Mouse (Mus musculus): Measurements from ENCODE around the gene Mecom. TPM values are rescaled to one million over a fixed set of nuclear protein-coding genes. Genes with fewer than 3 reads are reported as not detected.

Mecom gene
- total RNA-seq, 2 experiments from 2014 or later, result 14.7 to 41.9 TPM

- no peak for DNase-seq (ENCODE audit: low spot score in 2 of 2)
Observed at GRCm38 (mm10) chr3:30113249-30113770, 434.5 kb downstream of the Mecom start.

GRCm38 (mm10) chr3:30107945-30108670, 439.7 kb downstream of the Mecom start:
- DNase-seq (ENCODE audit: low spot score in 2 of 2), result no peak

- DNase-seq (ENCODE audit: low spot score in 2 of 2), result no peak
Observed at GRCm38 (mm10) chr3:30106481-30106880, 441.3 kb downstream of the Mecom start.

GRCm38 (mm10) chr3:30105859-30106258, 441.9 kb downstream of the Mecom start:
- no peak for DNase-seq (ENCODE audit: low spot score in 2 of 2)

GRCm38 (mm10) chr3:30105194-30105823, 442.5 kb downstream of the Mecom start:
- DNase-seq (ENCODE audit: low spot score in 2 of 2), result no peak

DNA sequence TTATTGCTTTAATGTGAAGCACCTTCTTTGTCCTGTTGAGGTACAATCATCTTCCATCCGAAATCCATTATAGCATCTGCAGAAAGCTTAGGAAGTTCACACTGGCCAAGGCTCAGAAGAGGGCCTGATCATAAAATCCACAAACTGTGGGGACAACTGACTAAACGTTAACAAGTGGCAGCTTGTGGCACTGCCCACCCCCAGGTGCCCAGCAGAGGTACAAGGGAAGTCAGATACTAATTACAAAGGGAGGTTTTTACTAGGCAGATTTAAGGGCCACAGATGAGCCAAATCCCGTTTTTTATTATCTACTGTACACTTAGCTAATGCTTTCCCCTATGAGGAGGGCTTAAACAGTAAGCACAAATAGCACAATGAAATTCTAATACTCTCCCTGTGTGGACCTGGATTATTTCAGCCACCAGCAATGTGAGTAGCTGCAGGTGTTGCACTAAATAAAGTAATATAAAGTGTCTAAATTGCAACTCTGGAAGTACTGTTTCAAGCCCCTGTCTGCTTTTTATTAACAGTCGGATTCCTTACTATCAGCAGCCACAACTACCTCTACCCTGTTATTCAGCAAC, 443.2 kb downstream of the Mecom start:
- no peak for DNase-seq (ENCODE audit: low spot score in 2 of 2)

DNA sequence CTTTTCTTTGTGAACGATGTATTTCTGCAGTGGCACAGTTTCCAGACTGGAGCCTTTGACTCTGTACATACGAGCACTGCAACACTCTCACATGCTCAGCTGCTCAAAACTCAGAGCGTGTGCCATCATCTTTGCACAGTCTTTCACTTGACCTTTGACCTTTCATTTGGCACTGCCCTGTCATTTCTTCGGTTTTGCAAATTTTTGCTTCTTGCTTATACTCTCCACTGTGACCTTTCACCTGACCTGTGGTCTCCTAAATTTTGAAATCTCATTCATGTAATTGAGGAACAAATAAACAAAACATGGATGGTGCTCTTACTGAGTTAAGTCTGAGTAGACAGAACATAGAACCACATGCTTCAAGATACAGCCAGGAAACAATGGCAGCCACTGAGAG, 446.7 kb downstream of the Mecom start:
- DNase-seq (ENCODE audit: low spot score in 2 of 2), result no peak

DNA sequence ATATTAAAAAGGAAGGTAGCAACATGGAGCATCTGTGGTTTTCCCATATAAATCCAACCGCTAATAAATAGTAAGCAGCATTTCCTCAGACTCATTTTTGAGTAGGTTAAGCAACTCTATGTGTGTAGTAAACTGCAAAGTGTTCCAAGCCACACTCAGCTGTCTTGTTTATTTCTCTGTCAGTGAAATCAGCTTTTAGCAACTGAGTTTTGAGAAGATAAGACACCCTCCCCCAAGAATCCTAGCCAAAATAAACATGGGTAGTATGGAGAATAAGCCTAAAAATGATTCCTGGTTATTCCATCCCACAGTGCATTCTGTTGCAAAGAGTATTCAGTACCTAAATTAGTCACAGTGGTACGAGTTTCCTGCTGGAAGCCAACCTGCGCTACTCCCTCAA, 450.1 kb downstream of the Mecom start:
- no peak for DNase-seq (ENCODE audit: low spot score in 2 of 2)

GRCm38 (mm10) chr3:30097129-30097528, 450.7 kb downstream of the Mecom start:
- no peak for DNase-seq (ENCODE audit: low spot score in 2 of 2)

- no peak for DNase-seq (ENCODE audit: low spot score in 2 of 2)
Observed at GRCm38 (mm10) chr3:30093005-30093404, 454.8 kb downstream of the Mecom start.

DNA sequence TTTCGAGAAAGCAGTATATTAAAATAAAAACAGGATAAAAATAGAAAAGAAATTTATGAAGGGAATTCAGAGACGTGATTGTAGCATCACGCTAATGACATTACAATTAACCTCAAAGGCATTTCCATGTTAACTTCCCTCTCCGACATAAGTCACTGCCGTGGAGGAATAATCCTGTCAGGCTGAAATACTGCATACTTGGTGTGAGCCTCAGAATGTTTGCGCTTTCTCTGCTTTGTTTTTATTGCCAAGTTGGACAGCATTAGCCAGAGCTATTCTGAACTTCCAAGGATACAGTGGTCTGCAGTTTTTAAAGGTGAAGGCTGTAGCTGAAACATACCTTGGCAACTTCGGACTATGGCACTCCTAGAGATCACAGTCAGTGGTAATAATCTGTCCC, 455.3 kb downstream of the Mecom start:
- DNase-seq (ENCODE audit: low spot score in 2 of 2), result no peak

DNA sequence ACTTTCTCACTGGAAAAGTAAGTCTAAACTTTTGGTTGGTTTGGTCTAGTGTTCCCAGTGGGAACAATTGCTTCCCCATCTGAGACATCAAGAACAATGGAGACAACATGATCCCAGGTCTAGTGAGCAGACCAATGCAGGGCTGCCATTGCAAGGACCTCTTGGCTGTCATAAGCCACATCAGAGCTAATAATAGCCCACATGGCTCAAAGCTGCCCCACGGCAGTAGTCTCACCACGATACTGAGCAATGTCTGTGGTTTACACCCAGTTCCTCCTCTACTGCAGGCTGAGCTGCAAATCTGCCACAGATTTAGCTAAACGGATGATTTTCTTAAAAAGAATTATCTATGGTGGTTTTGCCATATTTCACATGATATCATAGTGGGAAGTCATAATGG, 455.9 kb downstream of the Mecom start:
- no peak for DNase-seq (ENCODE audit: low spot score in 2 of 2)

DNA sequence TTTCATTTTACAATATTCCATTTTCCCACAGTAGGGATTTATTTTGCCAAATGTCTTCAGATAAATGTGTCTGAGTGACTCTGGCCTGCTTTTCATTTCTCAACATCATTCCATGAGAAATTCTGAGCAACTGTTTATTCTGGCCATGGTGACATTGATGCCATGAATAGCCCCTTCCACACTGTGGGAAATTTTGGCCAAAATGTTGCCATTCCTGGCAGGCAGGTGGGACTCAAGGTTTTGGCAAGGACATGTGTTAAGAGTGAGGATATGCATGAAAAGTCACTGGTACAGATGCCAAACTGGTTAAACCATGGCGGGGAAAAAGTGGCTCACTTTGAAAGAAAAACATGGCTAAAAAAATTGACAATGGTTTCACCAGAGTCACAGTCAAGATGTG, 456.4 kb downstream of the Mecom start:
- DNase-seq (ENCODE audit: low spot score in 2 of 2), result no peak

DNA sequence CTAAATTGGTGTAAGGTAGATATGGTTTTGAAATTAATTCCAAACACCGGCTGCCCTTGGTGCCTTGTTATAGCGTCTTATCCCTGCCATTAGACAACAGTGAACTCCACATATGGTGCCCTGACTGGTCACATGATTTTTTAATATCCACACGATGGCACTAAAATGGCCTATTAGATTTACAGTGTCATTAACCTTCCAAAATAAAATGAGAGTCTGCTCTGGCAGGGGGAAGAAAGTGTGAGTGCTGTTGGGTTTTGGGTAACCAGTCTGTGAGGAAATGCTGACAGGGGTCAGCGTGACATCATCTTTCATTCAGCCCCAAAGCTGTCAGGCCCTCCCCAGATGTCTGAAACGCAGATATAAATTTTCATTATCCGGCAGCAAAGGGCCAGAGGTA, 461.7 kb downstream of the Mecom start:
- no peak for DNase-seq (ENCODE audit: low spot score in 2 of 2)

DNA sequence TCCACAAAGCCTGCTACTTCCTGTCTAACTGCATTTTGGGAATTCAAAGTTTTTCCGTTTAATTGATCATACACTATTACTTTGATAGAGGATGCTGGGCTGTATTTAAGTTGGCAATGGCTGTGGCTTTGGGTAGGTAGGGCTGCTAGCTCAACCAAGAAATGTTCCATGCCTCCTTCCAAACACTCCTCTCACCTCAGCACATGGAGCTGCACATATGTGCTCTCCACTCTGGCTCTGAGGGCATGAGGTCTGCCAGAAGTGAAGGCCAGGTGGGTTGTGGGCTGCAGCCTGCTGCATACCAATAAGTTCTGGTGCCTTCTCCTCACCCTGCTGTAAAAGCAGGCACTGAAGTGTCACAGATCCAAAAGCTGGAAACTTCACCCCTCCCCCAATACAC, 464.0 kb downstream of the Mecom start:
- DNase-seq (ENCODE audit: low spot score in 2 of 2), result no peak

GRCm38 (mm10) chr3:30083268-30083667, 464.5 kb downstream of the Mecom start:
- DNase-seq (ENCODE audit: low spot score in 2 of 2), result no peak

DNA sequence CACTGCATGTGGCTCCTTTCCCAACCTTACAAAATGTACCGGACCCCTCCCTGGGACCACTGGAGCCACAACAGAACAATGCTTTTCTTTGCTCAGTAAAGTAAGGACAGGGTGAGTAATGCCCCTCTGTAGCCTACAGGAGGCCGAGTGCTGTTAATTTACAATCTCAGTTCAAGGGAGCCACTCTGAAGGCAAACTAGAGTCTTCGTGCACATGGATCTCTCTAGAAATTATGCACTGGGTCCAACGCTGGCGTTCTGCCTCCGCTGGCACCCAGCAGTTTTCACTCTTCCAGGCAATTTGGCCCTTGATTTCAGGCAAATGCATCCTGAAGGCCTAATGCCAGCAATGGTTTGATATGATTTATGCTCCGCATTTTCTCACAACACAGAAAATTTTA, 467.0 kb downstream of the Mecom start:
- no peak for DNase-seq (ENCODE audit: low spot score in 2 of 2)

GRCm38 (mm10) chr3:30076522-30076921, 471.3 kb downstream of the Mecom start:
- no peak for DNase-seq (ENCODE audit: low spot score in 2 of 2)

DNA sequence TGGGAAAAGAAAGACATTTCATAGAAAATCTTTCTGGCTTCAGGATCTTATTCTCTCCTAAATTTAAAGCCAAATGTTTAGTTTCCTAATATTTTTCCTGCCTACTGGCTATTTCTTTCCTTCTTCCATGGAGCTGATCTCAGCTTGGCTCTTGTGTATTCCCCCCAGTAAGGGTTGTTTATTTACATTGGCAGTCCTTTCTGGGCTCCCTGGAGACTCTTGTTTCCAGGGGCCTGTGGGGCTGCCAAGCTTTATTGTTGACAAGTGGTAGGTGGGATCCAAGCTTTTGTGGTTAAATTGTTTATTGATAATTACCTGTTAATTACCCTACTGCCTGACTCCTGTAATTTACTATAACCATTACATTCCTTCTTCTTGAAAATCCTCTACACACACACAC, 476.5 kb downstream of the Mecom start:
- no peak for DNase-seq (ENCODE audit: low spot score in 2 of 2)

DNA sequence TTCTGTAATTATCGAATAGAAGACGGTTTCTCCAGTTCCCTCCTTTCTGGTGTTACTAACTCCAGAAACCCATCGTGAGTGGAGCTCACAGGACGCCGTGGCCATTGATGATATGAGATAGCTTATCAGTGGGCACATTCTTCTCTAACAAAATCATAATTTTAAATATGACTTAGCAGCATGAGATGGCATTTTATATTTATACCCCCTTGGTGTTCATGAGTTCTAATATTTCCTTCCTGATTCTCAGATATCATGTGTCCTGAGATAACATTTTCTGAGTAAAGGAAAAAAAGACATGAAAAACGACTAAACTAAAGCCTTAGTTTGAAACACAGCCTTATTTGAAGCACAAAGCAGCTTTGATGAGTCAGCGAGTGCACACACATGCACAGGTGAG, 481.3 kb downstream of the Mecom start:
- DNase-seq (ENCODE audit: low spot score in 2 of 2), result no peak

- no peak for DNase-seq (ENCODE audit: low spot score in 2 of 2)
Observed at GRCm38 (mm10) chr3:30060058-30060457, 487.8 kb downstream of the Mecom start.

- no peak for DNase-seq (ENCODE audit: low spot score in 2 of 2)
Observed at GRCm38 (mm10) chr3:30059615-30060014, 488.2 kb downstream of the Mecom start.

All from adrenal gland, postnatal 4 days (tissue).